Mouse (Mus musculus): ENCODE measurements around the gene Tnpo3.

The Tnpo3 gene

GRCm38 (mm10) chr6:29527361-29528164 lies 82.1 kb downstream of the Tnpo3 start:
- no peak for DNase-seq (ENCODE audit: low spot score)

GRCm38 (mm10) chr6:29526281-29527251 lies 83.1 kb downstream of the Tnpo3 start, which contains the start of gene Irf5:
TSS of gene Irf5 (plus strand) at chr6:29526625.
- no peak for DNase-seq (ENCODE audit: low spot score)

GRCm38 (mm10) chr6:29525256-29525655 lies 84.4 kb downstream of the Tnpo3 start:
- DNase-seq (ENCODE audit: low spot score): no peak

- no peak for DNase-seq (ENCODE audit: low spot score)
Measured at GRCm38 (mm10) chr6:29524034-29524489, 85.6 kb downstream of the Tnpo3 start.

GRCm38 (mm10) chr6:29523301-29524033 lies 86.2 kb downstream of the Tnpo3 start:
- DNase-seq (ENCODE audit: low spot score): no peak

- no peak for DNase-seq (ENCODE audit: low spot score)
Measured at GRCm38 (mm10) chr6:29522626-29523300, 86.9 kb downstream of the Tnpo3 start.

- peak; percentile 80 for DNase-seq (ENCODE audit: low spot score)
Measured at GRCm38 (mm10) chr6:29517139-29517538, 92.5 kb downstream of the Tnpo3 start.

- DNase-seq (ENCODE audit: low spot score): no peak
Measured at GRCm38 (mm10) chr6:29513284-29513683, 96.4 kb downstream of the Tnpo3 start.

- DNase-seq (ENCODE audit: low spot score): no peak
Measured at GRCm38 (mm10) chr6:29509086-29509485, 100.6 kb downstream of the Tnpo3 start.

GRCm38 (mm10) chr6:29507447-29508309 lies 102.0 kb downstream of the Tnpo3 start, which contains the start of gene Kcp:
TSS of gene Kcp (minus strand) at chr6:29507952.
- no peak for DNase-seq (ENCODE audit: low spot score)

GRCm38 (mm10) chr6:29506834-29507233 lies 102.9 kb downstream of the Tnpo3 start:
- DNase-seq (ENCODE audit: low spot score): no peak

- no peak for DNase-seq (ENCODE audit: low spot score)
Measured at GRCm38 (mm10) chr6:29505493-29505892, 104.2 kb downstream of the Tnpo3 start.

GRCm38 (mm10) chr6:29501599-29501998 lies 108.1 kb downstream of the Tnpo3 start:
- no peak for DNase-seq (ENCODE audit: low spot score)

- DNase-seq (ENCODE audit: low spot score): no peak
Measured at GRCm38 (mm10) chr6:29500810-29501209, 108.9 kb downstream of the Tnpo3 start.

GRCm38 (mm10) chr6:29500177-29500576 lies 109.5 kb downstream of the Tnpo3 start:
- DNase-seq (ENCODE audit: low spot score): no peak

GRCm38 (mm10) chr6:29497791-29498190 lies 111.9 kb downstream of the Tnpo3 start:
- DNase-seq (ENCODE audit: low spot score): no peak

GRCm38 (mm10) chr6:29496270-29496669 lies 113.4 kb downstream of the Tnpo3 start:
- DNase-seq (ENCODE audit: low spot score): no peak

GRCm38 (mm10) chr6:29494101-29494500 lies 115.6 kb downstream of the Tnpo3 start:
- no peak for DNase-seq (ENCODE audit: low spot score)
